Mouse (Mus musculus) urinary bladder, adult 2 months (tissue): ENCODE data around the gene Haao. TPM values are rescaled to one million over a fixed set of nuclear protein-coding genes. Genes with fewer than 3 reads are reported as not detected.

ENCODE experiments used
- DNase-seq: peaks from one replicate; pipeline ENCODE4 v3.0.0; 2022; ENCODE audit warnings: low spot score
- polyA plus RNA-seq: library from polyadenylated mRNA; depleted of rRNA; stranded (reverse); fragments of >200 nt; gene quantifications from 2 replicates; pipeline ENCODE4 v1.2.3, GENCODE M21; 2012; rRNA removed

The Haao gene
- polyA plus RNA-seq, 1 experiment: 0.69 TPM

GRCm38 (mm10) chr17:83782740-83783139, 65.0 kb downstream of the Haao start:
- no peak for DNase-seq

Other genes starting within 250 kb of the Haao start
- gene Kcng3, start 216.1 kb downstream of the Haao start, polyA plus RNA-seq: 2.0 and 2.6 TPM in 2 replicates
- 76.8 and 82.9 TPM in 2 replicates for gene Mta3, start 141.8 kb downstream of the Haao start, polyA plus RNA-seq